Mouse (Mus musculus) adrenal gland, postnatal 4 days (tissue): ENCODE measurements around the gene Mogs. TPM values are rescaled to one million over a fixed set of nuclear protein-coding genes. Genes with fewer than 3 reads are reported as not detected.

ENCODE experiments used
- DNase-seq, 2 experiments: peaks; one replicate each; pipeline ENCODE4 v3.0.0; 2021 to 2022; ENCODE audit warnings: low spot score in 2 of 2, mixed read lengths in 2 of 2
- total RNA-seq, 2 experiments: library from RNA; stranded (reverse); gene quantifications; 2 replicates each; pipeline ENCODE4 v1.2.3; 2021

Mogs gene
- total RNA-seq, 2 experiments from 2014 or later: 60.1 to 64.3 TPM

DNA sequence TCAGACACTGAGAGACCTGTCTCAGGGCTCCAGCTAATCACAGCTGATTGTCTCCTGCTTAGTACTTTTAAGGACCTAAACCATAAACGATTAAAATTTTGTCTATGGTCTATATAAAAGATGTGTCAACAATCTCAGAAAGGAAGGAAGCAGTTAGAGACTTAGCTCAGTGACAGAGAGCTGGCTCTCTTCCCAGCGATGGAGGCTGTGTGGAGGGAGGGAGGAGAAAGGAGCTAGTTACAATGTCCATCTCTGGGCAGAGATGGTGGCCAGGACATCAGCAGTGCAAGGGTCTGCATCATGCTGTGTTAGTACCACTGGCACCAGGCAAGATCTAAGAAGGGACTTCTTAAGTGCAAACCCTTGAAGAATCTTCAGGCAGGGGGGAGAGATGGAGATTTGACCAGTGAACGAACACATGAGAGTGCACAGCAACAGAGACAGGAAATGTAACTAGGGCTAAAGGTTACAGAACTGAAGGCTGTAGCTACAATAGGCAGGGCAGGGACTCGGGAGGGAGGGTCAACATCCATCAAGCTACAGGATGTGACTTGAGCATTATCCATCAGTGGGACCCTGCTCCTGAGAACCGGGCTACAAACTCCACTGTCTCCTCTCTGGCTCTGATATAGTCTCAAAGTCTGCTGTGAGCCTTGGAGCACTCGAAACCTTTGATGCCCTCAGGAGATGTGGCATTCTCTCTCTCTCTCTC is 22.7 kb upstream of the Mogs start:
- DNase-seq: no peak

DNA sequence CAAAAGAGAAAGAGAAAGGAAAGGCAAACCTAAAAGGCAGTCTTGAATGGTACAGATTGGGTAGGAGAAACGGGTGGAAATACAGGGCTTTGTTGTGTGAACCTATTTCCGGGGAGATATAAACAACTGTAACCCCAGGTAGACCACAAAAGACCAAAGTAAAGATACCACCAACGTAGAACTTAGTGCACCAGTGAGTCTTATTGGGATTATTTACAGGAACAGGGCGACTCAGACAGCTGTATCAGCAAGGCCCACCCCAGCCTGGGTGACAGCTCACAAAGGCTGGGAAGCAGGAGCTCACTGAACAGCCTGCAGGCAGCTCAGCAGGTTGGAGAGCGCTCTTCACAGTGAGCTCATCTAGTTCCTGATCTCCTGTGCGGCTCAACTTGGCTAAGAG is 19.3 kb upstream of the Mogs start:
- DNase-seq: no peak

DNA sequence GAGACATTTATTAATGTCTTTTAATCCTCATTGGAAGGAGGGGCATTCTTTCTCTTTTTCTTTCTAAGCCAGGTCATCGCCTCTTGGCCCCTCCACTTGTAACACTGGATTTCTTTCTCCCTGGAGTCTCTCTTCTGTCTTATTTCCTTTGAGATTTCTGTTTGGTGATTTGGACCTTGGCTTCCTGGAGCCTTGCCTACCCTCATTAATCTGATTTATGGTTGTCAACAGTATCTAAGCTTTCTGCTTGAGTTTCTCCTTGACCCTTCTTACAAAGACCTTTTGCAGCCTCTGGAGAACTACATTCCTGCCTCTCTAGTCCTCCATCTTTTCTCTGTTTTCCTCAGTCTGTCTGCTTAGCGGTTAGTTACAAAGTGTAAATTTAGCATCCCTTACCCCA is 16.9 kb upstream of the Mogs start:
- DNase-seq: no peak

DNA sequence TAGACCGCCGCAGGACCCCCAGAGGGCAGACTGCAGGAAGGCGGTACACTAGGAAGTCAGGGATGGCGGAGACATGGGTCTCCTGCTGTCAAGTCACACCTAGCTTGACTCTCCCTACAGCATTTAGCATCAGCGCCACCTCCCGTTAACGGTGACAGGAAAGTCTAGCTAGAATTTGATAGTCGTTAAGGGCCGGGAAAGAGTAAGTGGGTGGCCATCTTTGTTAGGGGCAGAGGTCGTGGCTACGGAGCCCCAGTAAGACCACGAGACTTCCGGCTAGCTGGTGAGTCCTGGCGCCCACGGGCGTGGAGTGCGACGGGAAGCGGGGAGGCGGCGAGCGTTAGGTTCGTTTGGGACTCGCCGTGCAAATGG is 14.0 kb upstream of the Mogs start, which contains the start of the genes Ccdc142 and Gm42688:
TSS of gene Ccdc142 (plus strand) at position 286 of the 372 bp plus-strand sequence.
TSS of gene Gm42688 (plus strand) at position 302 of the 372 bp plus-strand sequence.
- peak; percentile 56 to 81 for DNase-seq

DNA sequence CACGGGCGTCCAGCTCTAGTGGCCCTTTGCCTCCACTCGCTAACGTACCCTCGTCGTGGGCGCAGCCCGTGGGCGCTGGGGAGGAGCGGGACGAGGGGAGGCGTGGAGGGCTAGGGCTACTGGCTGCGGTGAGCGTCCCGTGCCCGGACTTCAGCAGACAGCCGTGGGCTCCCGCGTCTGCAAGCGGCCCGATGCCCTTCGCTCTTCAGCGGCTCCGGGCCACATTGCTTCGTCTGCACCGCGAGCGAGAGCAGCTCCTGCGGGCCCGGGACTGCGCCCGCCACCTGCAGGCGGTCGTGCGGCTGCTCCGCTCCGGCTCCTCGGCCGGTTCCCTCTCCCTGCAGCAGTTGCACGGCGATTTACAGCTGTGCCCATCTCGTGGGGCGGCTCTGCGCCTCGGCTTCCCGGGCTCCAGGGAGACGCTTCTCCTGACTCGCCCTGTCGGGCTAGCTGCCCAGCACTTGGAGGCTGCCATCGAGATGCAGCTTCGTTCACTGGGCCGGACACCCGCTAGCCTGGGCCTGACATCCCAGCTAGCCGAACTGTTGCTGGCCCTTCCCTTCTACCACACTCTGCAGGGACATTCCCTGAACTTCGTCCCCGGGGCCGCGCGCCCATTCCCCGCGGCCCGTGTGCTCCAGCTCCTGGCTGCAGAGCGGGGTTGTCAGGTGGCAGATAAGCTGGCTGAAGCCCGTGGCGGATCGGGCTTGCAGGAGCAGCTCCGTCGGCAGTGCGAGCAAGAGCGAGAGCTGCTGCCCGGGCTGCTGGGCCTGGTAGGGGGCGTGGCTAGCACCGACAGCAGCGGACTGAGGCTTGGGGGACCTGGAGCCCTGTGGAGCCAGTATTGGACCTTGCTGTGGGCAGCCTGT is 13.4 kb upstream of the Mogs start:
- DNase-seq: no peak

DNA sequence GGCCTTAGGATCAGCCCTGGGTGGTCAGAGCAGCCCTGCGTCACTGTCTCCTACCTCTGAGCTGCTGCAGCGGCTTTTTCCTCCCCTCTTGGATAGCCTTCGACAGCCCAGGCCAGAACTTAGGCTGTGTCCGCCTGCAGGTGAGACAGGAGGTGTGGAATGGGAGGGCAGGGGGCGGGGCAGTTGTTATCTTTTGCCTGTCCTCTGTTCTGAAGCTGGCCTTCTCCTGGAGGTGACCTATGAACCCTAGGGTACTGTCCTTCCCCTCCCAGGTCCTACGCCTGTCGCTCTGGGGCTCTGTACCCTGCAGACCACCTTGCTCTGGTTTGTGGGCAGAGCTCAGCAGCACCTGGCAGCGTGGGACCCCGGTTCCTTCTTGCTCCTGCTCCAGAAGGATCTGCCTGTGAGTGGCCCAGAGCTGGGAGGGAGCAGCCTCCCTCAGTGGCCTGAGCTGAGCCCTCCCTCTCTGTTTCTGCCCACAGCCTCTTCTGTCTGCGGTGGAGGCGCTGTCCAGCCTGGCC is 12.1 kb upstream of the Mogs start:
- DNase-seq: no peak

DNA sequence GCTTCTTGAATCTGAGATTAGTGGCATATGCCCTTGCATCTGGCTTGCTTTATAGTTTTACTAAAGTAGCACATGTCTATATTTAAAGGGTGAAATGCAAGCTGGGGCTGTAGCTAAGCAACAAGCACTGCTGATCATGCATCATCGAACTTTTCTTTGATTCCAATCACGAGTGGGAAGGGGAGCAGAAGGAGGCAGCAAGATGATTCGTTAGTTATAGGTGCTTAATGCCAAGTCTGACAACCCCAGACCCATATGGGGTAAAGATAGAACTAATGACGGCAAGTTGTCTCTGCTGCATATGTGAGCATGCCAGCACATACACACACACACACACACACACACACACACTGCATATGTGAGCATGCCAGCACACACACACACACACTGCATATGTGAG is 11.1 kb upstream of the Mogs start:
- no peak for DNase-seq

DNA sequence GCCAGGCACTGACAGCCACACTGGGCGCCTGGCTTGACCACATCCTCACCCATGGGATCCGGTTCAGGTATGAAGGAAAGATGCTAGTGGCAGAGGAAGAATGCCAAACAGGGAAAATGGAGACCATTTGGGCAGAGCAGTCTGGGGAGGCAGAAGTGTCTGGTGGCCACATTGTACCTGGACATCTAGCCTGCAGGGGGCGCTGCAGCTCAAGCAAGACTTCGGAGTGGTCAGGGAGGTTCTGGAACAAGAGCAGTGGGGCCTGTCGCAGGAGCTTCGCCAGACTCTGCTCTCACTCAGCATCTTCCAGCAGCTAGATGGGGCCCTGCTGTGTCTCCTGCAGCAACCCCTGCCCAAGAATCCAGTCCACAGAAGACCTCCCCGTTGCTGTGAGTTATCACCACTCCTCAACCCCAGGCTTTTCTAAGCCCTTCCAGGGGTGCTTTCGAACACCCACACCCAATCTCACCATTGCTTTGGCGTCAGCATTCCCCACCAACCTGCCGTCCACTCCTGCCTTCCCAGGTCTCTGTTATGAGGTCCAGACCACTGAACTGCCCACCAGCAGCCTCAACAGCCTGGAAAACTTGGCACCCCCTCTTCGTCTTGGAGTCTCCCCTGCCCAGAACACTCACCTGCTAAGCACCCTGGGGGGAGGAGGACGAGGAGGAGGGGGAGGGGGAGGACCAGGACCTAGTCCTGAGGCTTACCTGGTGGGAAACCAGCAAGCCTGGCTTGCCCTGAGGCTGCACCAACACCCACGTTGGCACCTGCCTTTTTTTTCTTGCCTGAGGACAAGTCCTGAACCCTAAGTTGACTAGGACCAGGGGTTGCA is 7.5 kb upstream of the Mogs start:
- DNase-seq: peak; percentile 66 to 81

DNA sequence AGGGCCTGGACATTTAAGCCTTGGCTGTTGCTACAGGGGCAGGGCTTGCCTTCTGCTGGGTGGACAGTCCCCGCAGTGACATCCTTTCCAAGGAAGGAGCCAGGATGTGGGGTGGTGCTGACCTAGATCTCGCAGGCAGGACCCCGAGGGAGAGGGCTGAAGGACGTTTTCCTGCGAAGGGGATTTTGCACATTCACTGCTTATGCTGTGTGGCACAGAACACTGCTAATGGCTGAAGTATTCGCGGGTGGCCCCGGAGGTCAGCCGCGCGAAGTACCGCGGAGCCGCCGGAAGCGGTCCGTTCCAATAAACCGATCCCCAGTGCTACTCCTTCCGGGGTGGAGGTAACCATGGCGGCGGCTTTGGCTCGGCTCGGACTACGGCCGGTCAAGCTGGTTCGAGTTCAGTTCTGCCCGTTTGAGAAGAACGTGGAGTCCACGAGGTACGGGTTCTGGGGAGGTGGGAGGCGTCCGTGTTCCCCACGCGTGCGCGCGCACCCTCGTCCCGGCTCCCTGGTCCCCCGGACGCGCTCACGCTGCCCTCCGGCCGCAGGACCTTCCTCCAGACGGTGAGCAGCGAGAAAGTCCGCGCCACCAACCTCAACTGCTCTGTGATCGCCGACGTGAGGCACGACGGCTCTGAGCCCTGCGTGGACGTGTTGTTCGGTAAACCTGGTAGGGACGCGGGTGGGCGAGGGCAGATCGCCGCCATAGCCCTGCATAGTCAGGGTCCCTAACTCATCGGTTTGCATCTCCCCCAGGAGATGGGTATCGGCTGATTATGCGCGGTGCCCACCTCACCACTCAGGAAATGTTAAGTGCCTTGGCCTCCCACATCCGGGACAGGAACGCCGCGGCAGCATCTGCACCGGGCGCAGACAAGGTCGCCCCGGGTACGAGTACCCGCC is 6.3 kb upstream of the Mogs start, which contains the start of gene Mrpl53:
TSS of gene Mrpl53 (plus strand) at position 279 of the 907 bp plus-strand sequence.
- DNase-seq: peak; percentile 66 to 73

DNA sequence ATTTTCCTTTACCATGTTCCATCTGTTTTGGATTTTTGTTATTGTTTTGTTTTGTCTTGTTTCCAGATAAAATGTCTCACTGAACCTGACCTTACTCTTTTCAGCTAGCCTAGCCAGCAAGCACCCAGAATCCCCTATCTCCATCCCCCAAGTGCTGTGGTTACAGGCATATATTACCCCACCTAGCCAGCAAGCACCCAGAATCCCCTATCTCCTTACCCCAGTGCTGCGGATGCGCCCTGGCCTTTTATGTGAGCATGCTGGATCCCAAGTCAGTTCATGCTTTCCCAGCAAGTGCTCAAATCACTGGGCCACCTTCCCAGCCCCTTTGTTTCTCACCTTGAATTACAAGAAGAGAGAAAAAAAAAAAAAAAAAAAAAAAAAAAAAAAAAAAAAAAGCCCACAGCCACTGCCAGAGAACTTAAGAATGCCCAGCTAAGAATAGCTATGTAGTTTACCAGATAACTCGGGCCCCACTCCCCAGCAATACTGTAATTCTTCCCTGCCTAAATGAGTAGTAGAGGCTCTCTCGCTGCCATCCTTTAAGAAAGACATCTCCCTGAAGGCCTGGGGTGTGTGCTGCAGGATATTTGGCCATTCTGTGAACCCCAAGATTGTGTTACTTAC is 3.7 kb upstream of the Mogs start:
- DNase-seq: no peak

DNA sequence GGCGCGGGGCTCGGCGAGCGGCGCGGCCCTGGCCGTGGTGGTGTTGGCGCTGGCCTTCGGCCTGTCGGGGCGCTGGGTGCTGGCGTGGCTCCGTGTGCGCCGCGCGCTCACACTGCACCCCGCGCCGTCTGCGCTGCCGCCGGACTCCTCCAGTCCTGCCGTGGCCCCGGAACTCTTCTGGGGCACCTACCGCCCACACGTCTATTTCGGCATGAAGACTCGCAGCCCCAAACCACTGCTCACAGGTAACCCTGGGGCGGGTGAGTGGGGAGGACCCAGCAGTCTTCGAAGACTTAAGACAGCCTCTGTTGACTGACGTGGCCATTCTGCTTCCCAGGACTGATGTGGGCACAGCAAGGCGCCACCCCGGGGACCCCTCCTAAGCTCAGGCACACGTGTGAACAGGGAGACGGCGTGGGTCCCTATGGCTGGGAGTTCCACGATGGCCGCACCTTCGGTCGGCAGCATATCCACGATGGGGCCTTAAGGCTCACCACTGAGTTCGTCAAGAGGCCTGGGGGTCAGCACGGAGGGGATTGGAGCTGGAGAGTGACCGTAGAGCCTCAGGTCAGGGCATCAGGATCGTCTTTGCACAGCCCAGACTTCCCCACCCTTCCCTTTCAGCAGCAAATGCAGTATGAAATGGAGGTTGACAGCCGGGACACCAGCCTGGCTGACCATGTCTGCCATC is 531 bp downstream of the Mogs start:
- no peak for DNase-seq

DNA sequence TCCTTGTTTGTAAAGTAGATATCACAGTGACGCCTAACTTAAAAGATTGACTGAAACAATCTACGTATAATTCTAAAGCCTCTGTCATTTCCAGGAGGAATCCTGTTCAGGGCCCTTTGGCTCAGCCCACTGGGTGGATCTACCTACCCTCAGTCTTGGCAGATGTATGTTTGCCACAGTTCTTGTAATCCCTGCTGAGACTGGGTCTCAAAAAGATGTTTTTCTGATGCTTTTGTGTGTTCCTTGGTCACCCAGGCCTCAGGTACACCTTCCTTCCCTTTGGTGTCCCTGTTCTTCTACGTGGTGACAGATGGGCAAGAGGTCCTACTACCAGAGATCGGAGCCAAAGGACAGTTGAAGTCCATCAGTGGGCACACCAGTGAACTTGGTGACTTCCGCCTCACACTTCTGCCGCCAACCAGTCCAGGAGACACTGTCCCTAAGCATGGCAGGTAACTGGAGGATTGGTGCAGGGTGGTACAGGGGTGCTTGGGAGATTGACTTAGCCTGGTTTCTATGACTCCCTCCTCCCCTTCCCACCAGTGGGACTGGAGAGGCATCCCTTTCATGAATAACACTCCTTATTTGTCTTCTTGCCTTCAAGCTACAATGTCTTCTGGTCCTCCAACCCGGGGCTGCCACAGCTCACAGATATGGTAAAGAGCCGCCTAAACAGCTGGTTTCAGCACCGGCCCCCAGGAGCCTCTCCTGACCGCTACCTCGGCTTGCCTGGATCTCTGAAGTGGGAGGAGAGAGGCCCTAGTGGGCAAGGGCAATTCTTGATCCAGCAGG is 1.3 kb downstream of the Mogs start:
- no peak for DNase-seq

DNA sequence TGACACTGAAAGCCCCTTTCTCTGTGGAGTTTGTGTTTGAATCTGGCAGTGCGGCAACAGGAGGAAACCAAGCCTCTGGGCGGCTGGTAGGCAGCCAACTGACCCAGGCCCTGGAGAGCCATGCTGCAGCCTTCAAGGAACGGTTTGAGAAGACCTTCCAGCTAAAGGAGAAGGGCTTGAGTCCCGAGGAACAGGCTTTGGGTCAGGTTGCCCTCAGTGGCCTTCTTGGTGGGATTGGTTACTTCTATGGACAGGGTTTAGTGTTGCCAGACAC is 1.8 kb downstream of the Mogs start:
- no peak for DNase-seq

DNA sequence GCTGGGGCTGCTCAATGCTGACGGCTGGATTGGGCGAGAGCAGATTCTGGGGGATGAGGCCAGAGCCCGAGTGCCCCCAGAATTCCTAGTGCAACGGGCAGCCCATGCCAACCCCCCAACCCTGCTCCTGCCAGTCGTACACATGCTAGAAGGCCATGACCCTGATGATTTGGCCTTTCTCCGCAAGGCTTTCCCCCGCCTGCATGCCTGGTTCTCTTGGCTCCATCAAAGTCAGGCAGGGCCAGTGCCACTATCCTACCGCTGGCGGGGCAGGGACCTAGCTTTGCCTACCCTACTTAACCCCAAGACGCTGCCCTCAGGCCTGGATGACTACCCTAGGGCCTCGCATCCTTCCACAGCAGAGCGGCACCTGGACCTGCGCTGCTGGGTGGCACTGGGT is 2.3 kb downstream of the Mogs start:
- DNase-seq: no peak

DNA sequence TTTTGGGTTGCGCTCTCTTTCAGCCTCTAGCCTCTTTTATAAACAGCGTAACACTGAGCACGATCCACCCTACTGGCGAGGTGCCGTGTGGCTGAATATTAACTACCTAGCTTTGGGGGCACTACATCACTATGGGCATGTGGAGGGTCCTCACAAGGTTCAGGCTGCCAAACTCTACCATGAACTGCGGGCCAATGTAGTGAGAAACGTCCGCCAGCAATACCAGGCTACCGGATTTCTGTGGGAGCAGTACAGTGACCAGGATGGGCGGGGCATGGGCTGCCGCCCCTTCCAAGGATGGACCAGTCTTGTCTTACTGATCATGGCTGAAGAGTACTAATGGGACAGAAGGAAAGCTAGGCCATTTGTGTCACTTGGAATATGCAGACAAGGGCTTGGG is 3.1 kb downstream of the Mogs start:
- DNase-seq: no peak

DNA sequence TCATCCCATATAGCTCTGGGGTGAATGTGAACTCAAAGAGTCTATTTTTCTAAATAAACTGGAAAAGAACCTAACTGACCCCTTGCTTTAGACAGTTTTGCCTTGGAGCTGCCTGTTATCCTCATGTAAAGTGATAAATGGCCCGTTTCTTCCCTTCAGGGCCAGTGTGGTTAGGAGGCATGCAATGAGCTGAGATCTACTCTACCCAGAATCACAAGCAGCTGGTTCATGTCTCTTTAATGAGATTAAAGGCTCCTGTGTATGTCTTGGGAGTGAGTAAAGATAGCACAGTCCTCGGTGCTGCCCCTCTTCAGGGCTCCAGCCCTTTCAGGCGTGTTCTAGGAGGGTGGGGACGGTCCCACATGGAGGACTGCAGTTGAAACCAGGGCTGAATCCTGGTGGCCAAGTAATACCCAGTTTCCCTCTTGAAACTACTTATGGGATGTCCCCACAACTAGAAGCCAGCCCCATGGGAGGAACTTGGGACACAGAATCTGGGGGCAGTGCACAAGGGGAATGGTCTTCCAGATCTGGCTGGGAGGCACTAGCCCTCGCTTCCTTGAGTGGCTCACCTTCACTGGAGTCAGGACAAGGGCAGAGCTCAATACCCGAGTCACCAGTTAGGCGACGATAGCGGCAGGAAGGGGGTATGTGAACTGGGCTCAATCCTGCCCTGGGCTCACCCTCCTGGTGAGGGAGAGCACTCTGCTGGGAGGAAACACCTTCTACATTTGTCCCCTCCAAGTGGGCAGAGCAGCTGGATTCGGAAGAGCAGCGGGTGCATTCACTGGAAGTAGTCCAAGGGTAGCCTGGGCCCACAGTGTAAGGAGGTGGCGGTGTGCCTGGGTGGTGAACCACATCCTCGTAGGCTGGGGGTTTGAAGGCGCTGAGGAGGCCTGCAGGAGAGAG is 3.8 kb downstream of the Mogs start:
- DNase-seq: no peak

DNA sequence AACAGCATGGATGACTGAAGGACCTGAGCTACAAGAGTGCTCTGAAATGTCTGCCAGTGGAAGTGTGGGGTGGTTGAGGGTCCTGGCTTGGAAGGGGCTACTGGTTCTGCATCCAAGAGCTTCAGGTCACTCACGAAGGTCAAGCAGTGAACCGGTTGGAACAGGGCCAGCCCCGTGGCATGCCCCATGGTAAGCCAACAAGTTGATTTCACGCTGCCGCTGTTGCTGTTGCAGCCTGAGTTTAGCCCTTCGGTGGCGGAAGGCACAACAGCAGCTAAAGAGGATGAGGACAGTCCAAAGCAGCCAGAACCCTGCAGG is 4.4 kb downstream of the Mogs start:
- DNase-seq: no peak
